Mouse (Mus musculus) yolk sac, embryonic 10.5 days (tissue): Measurements from ENCODE around the gene Sh3pxd2a.

Experiments
- DNase-seq: peaks from one replicate; pipeline ENCODE4 v3.0.0-alpha.2; 2017; ENCODE audit warnings: low spot score

Sh3pxd2a gene

DNA sequence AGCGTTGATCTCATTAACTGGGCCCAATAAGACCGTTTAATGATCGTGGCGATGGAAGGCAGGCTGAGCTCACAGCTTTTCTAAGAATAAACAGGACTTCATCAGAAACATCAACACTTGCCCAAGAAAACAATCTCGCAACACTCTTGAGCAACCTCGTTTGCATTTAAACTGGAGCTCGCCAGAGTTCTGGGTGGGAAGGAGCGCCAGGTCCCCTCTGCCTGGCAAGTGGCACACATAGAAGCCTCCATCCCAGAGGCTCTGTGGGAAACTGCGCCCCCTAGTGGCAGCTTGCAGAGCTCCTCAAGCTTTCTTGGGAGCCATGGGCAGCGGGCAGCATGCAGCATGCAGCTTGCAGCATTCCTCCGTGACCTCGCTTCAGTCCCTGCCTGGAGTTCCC lies 126.5 kb downstream of the Sh3pxd2a start:
- DNase-seq: peak; percentile 78

DNA sequence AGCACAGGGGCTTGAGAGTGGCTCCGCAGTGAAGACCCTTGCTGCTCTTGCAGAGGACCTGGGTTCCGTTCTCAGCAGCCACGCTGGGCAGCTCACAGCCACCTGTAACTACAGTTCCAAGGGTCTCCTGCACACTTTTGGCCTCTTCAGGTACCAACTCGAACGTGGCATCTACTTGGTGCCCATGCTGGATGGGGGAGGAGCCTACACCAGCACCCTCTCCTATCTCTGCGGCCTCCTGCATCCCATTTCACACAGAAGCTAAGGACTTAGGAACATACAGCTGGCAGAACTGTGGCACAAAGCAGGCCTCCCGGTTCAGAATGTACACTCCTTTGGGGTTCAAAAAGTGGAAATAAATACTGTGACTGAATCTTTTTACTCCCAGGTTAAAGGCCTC lies 127.0 kb downstream of the Sh3pxd2a start:
- no peak for DNase-seq

GRCm38 (mm10) chr19:47335262-47335661 lies 128.9 kb downstream of the Sh3pxd2a start:
- DNase-seq: no peak

- DNase-seq: no peak
Observed at GRCm38 (mm10) chr19:47334713-47335112, 129.5 kb downstream of the Sh3pxd2a start.

DNA sequence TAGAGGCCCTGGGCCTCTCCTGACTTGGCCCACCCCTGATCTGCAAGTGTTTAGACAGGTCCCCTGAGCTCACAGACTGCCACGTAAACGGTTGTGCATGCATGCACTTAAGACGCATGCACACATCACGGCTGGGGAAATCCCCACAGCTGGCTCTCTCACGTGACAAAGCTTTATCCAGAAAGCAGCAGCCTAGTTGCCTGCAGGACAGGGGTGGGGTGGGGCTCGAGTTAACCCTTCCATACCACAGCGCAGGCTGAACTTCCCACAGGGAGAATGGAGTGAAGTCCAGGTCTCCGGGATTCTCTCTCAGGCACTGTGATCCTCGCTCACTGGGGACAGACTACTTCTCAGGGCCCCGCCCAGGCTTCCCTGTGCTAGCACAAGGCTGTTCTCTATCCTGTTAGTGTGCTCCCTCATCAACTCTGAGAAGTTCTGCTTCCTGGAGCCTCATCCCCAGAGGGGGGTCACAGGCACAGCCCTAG lies 133.4 kb downstream of the Sh3pxd2a start:
- DNase-seq: peak; percentile 89

GRCm38 (mm10) chr19:47329102-47329501 lies 135.1 kb downstream of the Sh3pxd2a start:
- no peak for DNase-seq

DNA sequence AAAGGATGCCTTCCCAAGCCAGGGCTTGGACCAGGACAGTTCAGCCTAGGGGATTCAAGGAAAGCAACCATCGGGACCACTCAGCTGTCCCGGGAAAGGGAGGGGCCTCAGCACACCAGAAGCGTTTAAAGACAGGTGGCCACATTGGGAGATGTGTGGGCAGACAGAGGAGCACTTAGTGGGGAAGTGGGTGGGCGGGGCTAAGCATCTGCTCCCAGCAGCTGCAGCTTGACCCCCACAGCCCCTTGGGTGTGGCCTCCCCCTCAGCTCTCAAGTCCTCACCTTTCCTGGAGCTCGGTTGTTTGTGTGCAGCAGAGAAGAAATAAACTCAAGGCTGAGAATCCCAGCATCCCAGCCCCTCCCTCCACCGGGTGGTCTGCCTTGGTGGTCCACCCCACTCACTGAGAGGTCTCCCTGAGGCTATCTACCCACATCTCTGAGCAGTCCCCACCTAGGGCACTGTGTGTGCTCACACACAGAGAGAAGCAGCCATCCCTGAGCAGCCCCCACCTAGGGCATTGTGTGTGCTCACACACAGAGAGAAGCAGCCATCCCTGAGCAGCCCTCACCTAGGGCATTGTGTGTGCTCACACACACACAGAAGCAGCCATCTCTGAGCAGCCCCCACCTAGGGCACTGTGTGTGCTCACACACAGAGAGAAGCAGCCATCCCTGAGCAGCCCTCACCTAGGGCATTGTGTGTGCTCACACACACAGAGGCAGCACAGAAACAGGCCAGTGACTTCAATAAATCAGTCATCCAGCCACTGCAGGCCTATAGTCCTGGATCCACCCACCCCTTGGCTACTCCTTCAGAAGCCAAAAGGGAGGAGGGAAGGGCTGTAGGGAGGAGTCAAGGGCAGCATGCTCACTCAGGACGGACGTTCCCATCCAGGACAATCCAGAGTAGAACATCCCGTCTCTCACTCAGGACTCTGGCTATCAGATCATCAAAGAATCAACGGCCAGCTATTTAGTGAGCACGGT lies 136.0 kb downstream of the Sh3pxd2a start:
- peak; percentile 43 for DNase-seq

- DNase-seq: no peak
Observed at GRCm38 (mm10) chr19:47325881-47326280, 138.3 kb downstream of the Sh3pxd2a start.

DNA sequence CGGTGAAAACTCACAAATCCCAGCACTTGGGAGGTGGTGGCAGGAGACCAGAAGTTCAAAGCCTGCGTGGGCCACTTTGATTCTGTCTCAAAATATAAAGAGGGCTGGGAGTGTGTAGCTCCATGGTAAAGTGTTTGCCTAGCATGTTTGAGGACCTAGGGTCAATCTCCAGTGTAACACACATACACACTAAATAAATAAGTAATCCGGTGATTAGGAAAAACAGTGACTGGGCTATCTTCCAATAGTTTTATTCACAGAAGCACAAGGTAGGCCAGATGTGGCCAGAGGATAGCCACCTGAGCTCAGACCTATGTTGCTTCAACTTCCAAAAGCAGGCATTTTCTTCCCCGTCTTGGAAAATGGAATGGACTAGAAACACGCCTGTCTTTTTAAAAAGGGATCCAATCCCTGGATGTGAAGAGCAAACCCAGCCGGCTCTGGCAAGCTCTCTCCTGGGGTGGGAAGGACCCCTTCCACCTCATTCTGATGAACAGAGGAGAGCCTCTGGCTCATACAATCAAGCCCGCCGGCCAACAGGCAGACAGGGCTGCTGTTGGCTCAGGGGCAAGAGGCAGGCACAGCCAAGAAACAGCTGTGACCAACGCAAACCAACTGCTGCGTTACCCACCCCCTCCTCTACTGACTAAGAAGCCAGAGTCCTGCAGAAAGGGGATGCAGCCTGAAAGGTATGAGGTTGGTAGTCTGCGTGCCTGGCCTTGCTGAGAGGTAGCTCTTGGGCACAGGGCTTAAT lies 140.9 kb downstream of the Sh3pxd2a start:
- DNase-seq: no peak

- DNase-seq: no peak
Observed at GRCm38 (mm10) chr19:47320331-47320668, 143.9 kb downstream of the Sh3pxd2a start.

DNA sequence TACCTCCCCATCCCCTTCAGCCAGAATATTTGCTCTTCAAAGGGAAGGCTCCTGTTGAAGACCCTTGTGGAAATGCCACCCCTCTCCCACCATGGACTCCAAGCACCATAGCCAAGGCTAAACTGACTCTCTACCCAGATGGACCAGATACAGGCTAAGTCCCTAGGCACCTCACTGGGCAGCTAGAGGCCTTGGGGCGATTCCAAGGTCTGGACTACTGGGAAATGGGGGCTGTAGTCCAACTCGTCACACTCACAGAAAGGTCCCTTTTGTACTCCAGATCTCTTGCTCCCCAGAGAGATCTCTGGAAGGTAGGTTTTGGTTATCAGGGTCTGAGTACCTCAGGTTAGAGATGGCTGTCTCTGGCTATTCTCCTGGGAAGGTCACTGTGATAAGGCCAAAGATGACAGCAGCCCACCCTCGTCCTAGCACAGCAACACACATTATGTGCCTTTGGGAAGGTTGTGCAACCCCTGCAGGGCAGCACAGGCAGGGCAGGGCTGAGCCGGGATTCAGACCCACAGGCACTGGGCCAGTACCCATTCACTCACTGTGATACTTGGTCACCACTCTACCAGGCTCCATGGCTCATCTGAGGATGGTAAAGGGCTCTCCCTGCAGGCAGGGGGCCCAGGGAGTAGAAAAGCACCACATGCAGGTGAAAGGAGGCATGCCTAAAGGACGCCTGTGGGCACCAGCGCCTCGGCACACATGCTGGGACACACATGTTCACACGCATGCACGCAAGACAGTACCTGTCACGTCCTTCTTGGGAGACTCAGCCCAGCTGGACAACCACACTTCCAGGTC lies 144.5 kb downstream of the Sh3pxd2a start:
- DNase-seq: no peak

DNA sequence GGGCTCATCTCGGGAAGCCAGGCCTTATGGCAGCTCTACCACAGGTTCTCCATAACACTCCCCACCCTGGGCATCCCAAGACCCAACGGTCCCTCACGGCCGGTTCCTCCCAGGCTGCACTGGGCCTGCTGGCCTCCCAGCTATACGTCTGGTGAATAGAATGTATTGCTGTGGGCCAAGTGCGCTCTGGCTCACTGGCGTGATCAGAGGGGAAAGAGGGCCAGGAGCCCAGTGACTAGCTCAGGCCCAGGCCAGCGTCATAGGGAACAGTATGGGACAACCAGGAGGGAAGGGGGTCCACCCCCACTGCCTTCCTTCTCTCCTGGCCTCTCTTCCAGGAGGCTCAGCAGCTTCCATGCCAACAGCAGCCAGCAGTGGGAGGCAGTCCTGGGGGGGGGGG lies 145.1 kb downstream of the Sh3pxd2a start:
- DNase-seq: no peak

DNA sequence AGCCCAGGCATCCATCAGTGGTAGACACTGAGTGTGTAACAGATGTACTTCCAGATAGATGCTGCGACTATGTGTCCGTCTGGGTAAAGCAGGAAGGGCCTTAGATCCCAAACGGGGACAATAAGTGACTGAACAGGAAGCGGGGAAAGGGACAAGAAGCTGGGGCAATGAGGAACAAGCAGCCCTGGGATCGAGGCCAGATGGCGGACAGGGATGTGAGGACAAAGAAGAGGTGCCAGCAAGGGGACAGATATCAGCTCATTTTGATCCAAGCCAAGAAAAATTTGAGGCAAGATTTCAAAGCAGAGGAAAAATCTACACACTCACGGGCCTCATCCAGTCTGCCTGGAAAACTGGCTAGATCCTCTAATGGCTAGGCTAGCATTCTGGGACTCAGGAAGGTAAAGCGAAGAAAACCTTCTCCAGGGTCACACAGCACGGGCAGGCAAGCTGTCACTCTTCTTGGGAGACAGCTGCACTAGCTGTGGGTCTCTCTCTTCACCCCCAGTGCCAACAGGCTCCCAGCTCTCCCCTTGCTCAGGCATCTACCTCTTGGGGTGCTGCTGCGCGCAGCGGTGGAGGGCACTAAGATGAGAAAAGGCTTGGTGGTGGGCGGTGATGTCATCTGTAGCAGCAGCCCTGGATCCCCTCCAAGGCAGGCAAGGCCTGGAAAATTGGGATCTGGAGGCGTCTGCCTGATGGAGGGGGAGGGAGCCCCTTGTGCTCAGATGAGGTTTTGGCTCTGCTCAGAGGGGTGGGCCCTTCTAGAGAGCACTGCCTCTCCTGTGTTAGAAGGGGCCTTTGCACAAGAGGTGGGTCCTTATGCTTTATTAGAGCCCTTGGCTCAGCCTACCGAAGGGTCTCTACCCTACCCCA lies 146.9 kb downstream of the Sh3pxd2a start:
- DNase-seq: no peak

DNA sequence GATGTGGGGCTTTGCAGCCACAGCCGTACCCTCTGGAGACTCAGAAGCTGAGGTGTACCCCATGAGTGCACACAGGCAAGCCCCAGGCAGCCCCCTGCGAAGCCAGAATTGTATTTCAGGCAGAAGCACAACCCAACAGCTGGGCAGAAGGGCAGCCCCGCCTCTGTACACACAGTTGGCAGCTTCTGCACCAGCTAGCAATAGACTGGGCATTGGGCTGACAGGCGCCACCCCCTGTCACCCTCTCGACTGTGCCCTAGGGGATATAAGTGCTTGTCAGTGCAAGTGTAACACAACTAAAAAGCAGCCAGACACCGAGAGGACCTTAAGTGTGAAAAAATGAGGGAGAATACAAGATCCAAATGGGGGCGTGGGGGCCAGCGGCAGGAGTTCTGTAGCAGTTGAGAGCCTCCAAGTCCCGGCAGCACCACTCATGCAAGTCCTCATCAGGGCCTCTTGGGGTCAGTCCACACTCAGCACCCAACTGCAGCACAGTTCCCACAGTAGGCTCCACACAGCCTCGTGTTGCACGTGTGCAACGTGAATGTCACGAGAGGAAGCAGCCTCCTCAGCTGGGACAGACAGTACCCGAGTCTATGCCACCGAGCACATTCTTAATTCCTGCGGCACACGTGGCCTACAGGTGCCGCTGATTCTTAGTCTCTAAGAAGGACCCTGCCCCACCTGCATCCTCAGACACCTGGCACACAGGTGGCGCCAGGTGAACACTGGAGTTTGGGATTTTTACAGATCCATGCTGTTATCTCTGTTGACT lies 147.7 kb downstream of the Sh3pxd2a start:
- DNase-seq: no peak

DNA sequence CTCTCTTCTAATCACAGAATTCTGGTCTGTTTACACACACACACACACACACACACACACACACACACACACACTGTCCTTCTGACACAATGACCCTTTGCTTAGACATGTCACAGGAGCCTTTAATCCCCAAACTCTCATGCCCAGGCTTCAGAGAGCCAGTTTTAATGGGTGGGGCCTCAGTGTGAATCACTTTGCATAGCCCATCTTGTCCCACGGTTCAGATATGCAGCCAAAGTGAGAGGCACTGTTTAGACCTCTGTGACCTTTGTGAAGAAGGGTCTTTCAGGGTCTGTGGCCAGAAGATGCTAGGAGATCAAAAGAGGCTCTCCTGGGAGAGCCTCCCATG lies 148.3 kb downstream of the Sh3pxd2a start:
- DNase-seq: no peak

DNA sequence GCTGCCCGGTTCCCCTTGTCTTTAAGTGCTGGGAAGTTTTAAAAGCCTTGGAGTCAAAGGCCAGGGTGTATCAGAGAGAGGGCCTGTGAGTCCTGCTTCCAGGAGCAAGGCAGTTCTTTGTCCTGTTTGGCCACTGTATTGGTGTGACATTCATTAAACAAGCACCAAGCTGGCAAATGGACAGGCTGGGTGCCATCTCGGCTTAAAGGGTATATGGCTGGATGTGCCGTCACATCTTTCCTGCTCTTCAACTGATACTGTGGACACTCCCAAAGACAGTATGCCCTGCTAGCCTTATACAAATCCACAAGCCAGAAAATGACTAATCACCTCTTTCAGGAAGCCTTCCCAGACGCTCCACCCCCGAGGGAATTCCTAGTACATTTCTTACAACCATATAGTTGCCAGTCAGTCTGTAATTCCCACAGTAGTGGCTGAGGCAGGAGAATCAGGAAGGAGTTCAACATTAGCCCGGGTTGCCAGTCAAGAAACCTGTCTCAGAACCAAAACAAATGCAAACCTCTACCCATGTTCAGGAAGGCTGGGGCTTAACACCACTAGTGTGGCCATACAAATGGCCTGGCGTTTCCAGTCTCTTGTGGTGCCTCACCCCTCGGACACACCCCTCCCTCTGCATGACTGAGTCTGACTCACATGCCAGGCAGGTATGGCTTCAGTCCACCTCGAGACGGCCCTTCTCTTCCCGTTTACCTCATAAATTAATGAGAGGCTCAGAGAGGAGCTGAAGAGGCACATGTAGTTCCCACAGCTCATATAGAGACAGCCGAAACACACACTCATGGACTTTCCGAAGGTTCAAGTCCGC lies 148.9 kb downstream of the Sh3pxd2a start:
- DNase-seq: no peak

GRCm38 (mm10) chr19:47314076-47314941 lies 149.9 kb downstream of the Sh3pxd2a start:
- DNase-seq: peak; percentile 80

DNA sequence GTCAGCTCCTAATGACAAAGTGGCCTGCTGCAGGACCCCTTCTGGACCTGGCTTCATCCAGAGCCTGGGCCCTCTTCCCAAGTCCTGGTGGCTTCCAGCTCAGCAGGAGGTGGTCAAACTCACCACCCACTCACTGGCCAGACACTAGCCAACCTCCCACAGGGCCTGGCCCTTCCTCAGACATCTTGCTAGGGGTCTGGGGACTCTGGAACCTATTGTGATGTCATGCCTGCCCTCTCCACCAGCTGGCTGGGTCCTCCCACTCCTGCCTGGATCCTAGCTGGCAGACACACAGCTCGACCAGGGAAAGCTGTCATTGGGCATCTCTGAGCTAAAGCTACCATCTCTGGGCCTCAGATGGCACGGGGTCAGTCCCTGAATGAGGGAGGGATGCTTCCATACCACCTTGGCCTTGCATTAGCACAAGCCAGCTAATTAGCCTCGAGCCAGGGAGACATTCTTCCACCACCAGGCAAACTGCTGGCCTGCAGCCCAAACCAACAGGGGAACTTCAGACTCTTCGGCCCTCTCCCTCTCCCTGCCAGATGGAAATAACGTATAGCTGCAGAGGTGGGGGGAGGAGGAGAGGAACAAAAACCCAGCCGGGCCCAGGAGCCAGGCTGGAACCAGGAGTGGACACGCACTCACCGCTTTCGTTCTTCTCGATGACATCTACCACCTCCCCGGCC lies 150.7 kb downstream of the Sh3pxd2a start:
- DNase-seq: no peak
